Mouse (Mus musculus) liver, adult 2 months (tissue): ENCODE data around the gene Hyal2.

ENCODE experiments used
- CTCF ChIP-seq: fragments of 200-500 bp; IDR thresholded peaks from 2 replicates; pipeline ENCODE4 v1.5.1; 2011; ENCODE audit warnings: low read depth, low read length, control low read depth
- POLR2A ChIP-seq: fragments of 200-500 bp; IDR thresholded peaks from 2 replicates; pipeline ENCODE4 v1.6.1; 2011; ENCODE audit warnings: low read length, control low read depth; ENCODE audit not compliant: insufficient read depth; ENCODE audit errors: extremely low read depth

- TF ChIP-seq CTCF (no peak), POLR2A (no peak)
Measured at GRCm38 (mm10) chr9:107538231-107538630, 29.5 kb upstream of the Hyal2 start.
